Mouse (Mus musculus): ENCODE data around the gene Ifnar1. TPM values are rescaled to one million over a fixed set of nuclear protein-coding genes. Genes with fewer than 3 reads are reported as not detected.

Gene Ifnar1
- polyA plus RNA-seq, 1 experiment from 2014 or later, result 56.5 TPM

GRCm38 (mm10) chr16:91448895-91449294 is 36.1 kb upstream of the Ifnar1 start:
- Histone ChIP-seq H3K27ac (no peak overlapping the region), H3K27me3 (replicated peaks) (no peaks in the 10 kb centered on the region), H3K4me2 (replicated peaks) (no peak overlapping the region), H3K36me3 (no peaks in the 10 kb centered on the region), H3K4me3 (no peak overlapping the region), H3K9me3 (no peaks in the 10 kb centered on the region), H3K9ac (no peak overlapping the region), H3K4me1 (no peaks in the 10 kb centered on the region)
- WGBS, result 80% methylated on average over 7 of the region's 7 CpGs
- no peak for ATAC-seq (ENCODE audit: low FRiP score, low read depth)

- WGBS, result 85% methylated on average over 12 of the region's 12 CpGs
- no peak overlapping the region for H3K4me2 ChIP-seq (replicated peaks)
- H3K27me3 ChIP-seq (replicated peaks), result no peaks in the 10 kb centered on the region
- H3K36me3 ChIP-seq, result no peaks in the 10 kb centered on the region
- no peak overlapping the region for H3K4me3 ChIP-seq
- H3K4me1 ChIP-seq, result no peaks in the 10 kb centered on the region
- H3K27ac ChIP-seq, result no peak overlapping the region
- no peak for ATAC-seq (ENCODE audit: low FRiP score, low read depth)
- no peaks in the 10 kb centered on the region for H3K9me3 ChIP-seq
- no peak overlapping the region for H3K9ac ChIP-seq
Observed at GRCm38 (mm10) chr16:91450137-91451064, 34.6 kb upstream of the Ifnar1 start.

DNA sequence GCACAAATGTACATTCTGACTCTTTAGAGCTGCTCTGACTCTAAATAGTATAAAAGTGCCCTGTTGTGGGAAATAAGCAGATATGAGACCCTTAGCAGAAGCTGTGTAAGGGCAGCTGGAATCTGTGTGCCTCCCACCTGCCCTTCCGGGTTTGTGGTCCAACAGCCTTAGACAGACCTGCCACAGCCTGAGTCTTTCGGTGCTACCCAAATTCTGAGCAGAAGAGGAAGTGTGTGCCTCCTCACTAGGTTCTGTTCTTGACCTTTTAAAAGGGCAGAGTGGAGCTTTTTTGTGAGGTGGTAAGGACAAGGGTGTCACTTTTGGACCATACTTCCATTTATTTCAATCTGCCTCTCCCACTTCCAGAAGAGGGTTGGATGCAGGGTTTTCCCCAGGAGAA is 33.1 kb upstream of the Ifnar1 start:
- H3K9ac ChIP-seq, result no peak overlapping the region
- no peak for ATAC-seq (ENCODE audit: low FRiP score, low read depth)
- no peak overlapping the region for H3K4me3 ChIP-seq
- no peak overlapping the region for H3K4me2 ChIP-seq (replicated peaks)
- H3K36me3 ChIP-seq, result no peaks in the 10 kb centered on the region
- no peaks in the 10 kb centered on the region for H3K27me3 ChIP-seq (replicated peaks)
- H3K9me3 ChIP-seq, result no peaks in the 10 kb centered on the region
- WGBS, result 89% methylated on average over 2 of the region's 2 CpGs
- no peaks in the 10 kb centered on the region for H3K4me1 ChIP-seq
- no peak overlapping the region for H3K27ac ChIP-seq

DNA sequence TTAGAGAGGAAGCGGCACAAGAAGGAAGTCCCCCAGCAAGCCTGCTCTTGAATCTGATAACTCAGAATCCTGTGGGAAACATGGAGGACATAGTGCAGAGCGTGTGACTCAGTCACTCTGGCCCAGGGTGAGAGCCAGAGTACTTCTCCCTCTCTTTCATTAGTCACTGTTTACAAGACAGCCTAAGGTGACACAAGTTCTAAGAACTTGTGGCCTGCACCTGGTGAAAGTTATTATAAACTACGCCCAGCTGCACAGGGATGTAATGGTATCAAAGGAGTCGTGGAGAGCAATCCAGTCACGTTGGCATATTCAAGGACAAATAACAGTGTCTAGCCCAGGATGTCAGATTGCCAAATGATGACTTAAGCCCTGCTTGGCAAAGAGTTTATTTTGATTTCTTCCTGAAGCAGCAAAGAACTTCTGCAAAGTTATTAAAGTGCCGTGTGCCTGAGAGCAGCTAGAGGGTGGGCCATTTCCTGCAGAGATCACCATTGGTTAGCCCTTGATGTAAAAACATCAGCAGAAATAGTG is 32.6 kb upstream of the Ifnar1 start:
- ATAC-seq (ENCODE audit: low FRiP score, low read depth), result no peak
- no peaks in the 10 kb centered on the region for H3K36me3 ChIP-seq
- no peak overlapping the region for H3K27ac ChIP-seq
- no peaks in the 10 kb centered on the region for H3K27me3 ChIP-seq (replicated peaks)
- H3K9ac ChIP-seq, result no peak overlapping the region
- no peaks in the 10 kb centered on the region for H3K9me3 ChIP-seq
- 75% methylated on average over 6 of the region's 6 CpGs for WGBS
- no peak overlapping the region for H3K4me2 ChIP-seq (replicated peaks)
- no peak overlapping the region for H3K4me3 ChIP-seq
- no peaks in the 10 kb centered on the region for H3K4me1 ChIP-seq

GRCm38 (mm10) chr16:91455868-91456267 is 29.2 kb upstream of the Ifnar1 start:
- 77% methylated on average over 4 of the region's 4 CpGs for WGBS
- no peaks in the 10 kb centered on the region for H3K27me3 ChIP-seq (replicated peaks)
- H3K9ac ChIP-seq, result no peak overlapping the region
- no peak overlapping the region for H3K4me3 ChIP-seq
- no peak overlapping the region for H3K27ac ChIP-seq
- no peaks in the 10 kb centered on the region for H3K36me3 ChIP-seq
- H3K9me3 ChIP-seq, result no peaks in the 10 kb centered on the region
- H3K4me2 ChIP-seq (replicated peaks), result no peak overlapping the region
- H3K4me1 ChIP-seq, result no peaks in the 10 kb centered on the region
- ATAC-seq (ENCODE audit: low FRiP score, low read depth), result no peak

GRCm38 (mm10) chr16:91458301-91458746 is 26.7 kb upstream of the Ifnar1 start:
- Histone ChIP-seq H3K36me3 (no peaks in the 10 kb centered on the region), H3K4me1 (no peaks in the 10 kb centered on the region), H3K4me2 (replicated peaks) (no peak overlapping the region), H3K27me3 (replicated peaks) (no peaks in the 10 kb centered on the region), H3K4me3 (no peak overlapping the region), H3K9me3 (no peaks in the 10 kb centered on the region), H3K27ac (no peak overlapping the region), H3K9ac (no peak overlapping the region)
- WGBS, result 84% methylated on average over 21 of the region's 21 CpGs
- no peak for ATAC-seq (ENCODE audit: low FRiP score, low read depth)

DNA sequence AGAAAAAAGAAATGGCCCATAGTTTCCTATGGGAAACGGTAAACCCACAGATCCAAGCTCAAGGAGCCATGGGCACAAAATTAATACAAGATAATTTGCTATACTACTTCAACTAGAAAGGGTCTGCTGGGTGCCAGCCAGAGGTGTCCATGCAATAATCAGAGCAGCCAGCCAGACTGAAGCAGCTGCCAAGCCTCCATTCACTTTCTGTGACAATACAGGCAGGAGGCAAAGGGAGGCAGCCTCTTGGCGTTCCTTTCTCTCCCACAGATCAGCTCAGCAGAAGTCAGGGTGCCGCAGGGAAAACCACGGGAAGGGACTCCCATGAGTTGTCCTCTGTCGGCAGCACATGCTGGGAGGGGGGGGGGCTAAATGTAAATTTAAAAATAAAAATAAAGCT is 26.1 kb upstream of the Ifnar1 start:
- H3K9ac ChIP-seq, result no peak overlapping the region
- no peak overlapping the region for H3K27ac ChIP-seq
- H3K27me3 ChIP-seq (replicated peaks), result no peaks in the 10 kb centered on the region
- 57% methylated on average over 5 of the region's 5 CpGs for WGBS
- H3K4me3 ChIP-seq, result no peak overlapping the region
- H3K9me3 ChIP-seq, result no peaks in the 10 kb centered on the region
- no peak for ATAC-seq (ENCODE audit: low FRiP score, low read depth)
- no peaks in the 10 kb centered on the region for H3K36me3 ChIP-seq
- H3K4me2 ChIP-seq (replicated peaks), result no peak overlapping the region
- H3K4me1 ChIP-seq, result no peaks in the 10 kb centered on the region

- H3K4me3 ChIP-seq, result no peak overlapping the region
- H3K27me3 ChIP-seq (replicated peaks), result no peaks in the 10 kb centered on the region
- no peak overlapping the region for H3K9ac ChIP-seq
- ATAC-seq (ENCODE audit: low FRiP score, low read depth), result no peak
- no peaks in the 10 kb centered on the region for H3K9me3 ChIP-seq
- no peaks in the 10 kb centered on the region for H3K36me3 ChIP-seq
- no peaks in the 10 kb centered on the region for H3K4me1 ChIP-seq
- no peak overlapping the region for H3K4me2 ChIP-seq (replicated peaks)
- H3K27ac ChIP-seq, result no peak overlapping the region
- 88% methylated on average over 3 of the region's 3 CpGs for WGBS
Observed at GRCm38 (mm10) chr16:91459396-91459795, 25.6 kb upstream of the Ifnar1 start.

DNA sequence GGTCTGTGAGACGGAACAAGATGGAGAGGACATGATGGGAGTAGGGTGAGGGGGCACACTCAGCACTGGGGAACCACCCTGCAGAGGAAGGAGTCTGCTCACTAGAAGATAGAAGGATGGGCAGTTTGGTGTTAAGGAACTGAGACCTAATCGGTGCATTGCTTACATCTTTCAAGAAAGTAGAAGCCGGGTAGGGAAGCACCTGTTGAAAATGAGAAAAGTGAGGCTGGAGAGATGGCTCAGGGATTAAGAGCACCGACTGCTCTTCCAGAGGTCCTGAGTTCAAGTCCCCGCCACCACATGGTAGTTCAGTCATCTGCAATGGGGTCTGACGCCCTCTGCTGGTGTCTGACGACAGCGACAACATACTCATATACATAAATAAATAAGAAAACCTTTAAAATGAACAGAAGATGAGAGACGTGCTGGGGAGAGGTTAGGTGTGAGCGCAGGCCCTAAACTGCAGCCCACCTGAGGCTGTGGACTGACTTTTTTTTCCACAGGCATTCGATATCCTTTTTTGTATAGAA is 25.1 kb upstream of the Ifnar1 start:
- no peaks in the 10 kb centered on the region for H3K27me3 ChIP-seq (replicated peaks)
- 72% methylated on average over 11 of the region's 11 CpGs for WGBS
- no peak overlapping the region for H3K9ac ChIP-seq
- H3K4me1 ChIP-seq, result no peaks in the 10 kb centered on the region
- no peak overlapping the region for H3K4me3 ChIP-seq
- H3K4me2 ChIP-seq (replicated peaks), result no peak overlapping the region
- no peaks in the 10 kb centered on the region for H3K36me3 ChIP-seq
- no peak overlapping the region for H3K27ac ChIP-seq
- ATAC-seq (ENCODE audit: low FRiP score, low read depth), result no peak
- no peaks in the 10 kb centered on the region for H3K9me3 ChIP-seq

DNA sequence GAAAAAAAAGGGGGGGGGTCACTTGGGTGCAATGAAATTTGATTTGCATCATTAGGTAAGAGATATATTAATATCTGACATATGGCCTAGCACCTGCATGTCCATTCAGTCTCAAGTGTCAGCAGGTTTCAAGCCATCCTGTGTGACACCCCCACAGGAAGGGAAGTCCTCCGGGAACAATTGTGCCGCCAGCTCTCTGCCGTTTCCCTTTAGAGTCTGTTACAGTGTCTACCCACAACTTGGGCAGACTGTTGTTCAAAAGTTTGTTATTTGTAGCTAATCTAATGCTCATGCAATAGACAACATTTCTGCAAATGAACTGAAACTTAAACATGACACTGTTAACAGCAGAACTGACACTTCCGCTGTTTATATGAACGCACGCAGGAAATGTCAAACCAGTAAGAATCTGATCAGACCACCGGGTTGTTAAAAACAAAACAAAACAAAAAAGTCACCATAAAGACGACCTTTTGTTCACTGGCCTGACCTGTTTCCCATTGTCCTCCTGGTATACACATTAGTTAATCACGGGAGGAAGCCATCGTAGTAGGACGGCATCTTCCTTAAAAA is 23.9 kb upstream of the Ifnar1 start:
- Histone ChIP-seq H3K27me3 (replicated peaks) (no peaks in the 10 kb centered on the region), H3K4me3 (no peak overlapping the region), H3K36me3 (no peaks in the 10 kb centered on the region), H3K4me2 (replicated peaks) (no peak overlapping the region), H3K9me3 (no peaks in the 10 kb centered on the region), H3K27ac (no peak overlapping the region), H3K4me1 (peaks cover 12% of the 10 kb centered on the region), H3K9ac (no peak overlapping the region)
- no peak for ATAC-seq (ENCODE audit: low FRiP score, low read depth)
- WGBS, result 69% methylated on average over 11 of the region's 11 CpGs

- no peaks in the 10 kb centered on the region for H3K9me3 ChIP-seq
- H3K27ac ChIP-seq, result no peak overlapping the region
- peaks cover 19% of the 10 kb centered on the region for H3K4me1 ChIP-seq
- no peaks in the 10 kb centered on the region for H3K27me3 ChIP-seq (replicated peaks)
- H3K36me3 ChIP-seq, result no peaks in the 10 kb centered on the region
- H3K4me2 ChIP-seq (replicated peaks), result no peak overlapping the region
- ATAC-seq (ENCODE audit: low FRiP score, low read depth), result no peak
- 59% methylated on average over 9 of the region's 9 CpGs for WGBS
- H3K9ac ChIP-seq, result no peak overlapping the region
- H3K4me3 ChIP-seq, result no peak overlapping the region
Observed at GRCm38 (mm10) chr16:91461773-91462181, 23.3 kb upstream of the Ifnar1 start.

DNA sequence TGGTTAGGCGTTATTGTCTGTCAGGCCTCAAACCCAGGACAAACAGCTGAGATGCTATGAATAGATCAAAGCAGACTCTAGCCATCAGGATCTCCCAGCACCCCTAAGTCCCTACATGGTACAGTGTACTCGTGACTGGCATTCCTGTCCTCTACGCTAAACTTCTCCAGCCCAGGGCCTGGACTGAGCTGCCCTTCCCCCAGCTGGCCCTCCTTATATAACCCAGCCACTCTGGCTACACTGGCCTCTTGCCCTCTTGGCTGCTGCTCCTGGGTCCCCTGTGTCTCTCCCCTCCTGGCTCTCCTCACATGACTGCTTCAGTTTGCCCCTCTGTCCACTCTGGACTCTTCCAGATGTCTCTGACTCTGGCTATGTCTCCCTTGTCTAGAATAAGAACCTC is 22.4 kb upstream of the Ifnar1 start:
- no peak overlapping the region for H3K4me2 ChIP-seq (replicated peaks)
- H3K4me3 ChIP-seq, result no peak overlapping the region
- 74% methylated on average over 3 of the region's 3 CpGs for WGBS
- ATAC-seq (ENCODE audit: low FRiP score, low read depth), result no peak
- no peaks in the 10 kb centered on the region for H3K27me3 ChIP-seq (replicated peaks)
- no peak overlapping the region for H3K9ac ChIP-seq
- H3K4me1 ChIP-seq, result peaks cover 21% of the 10 kb centered on the region
- H3K27ac ChIP-seq, result no peak overlapping the region
- no peaks in the 10 kb centered on the region for H3K9me3 ChIP-seq
- no peaks in the 10 kb centered on the region for H3K36me3 ChIP-seq
